In genomic region chr13:98733292-98733691, GRCm38 (mm10) we compare ENCODE assay signal across 22 mouse cellular contexts. TPM values are rescaled to one million over a fixed set of nuclear protein-coding genes. Genes with fewer than 3 reads are reported as not detected.
DNase-seq lines count a peak whose midpoint lies in the region; ATAC-seq and TF ChIP-seq lines count a peak whose summit lies in the region.
"Had no signal": no experiment of that assay in that cellular context is flagged by ENCODE, and none has a peak within 500 bp of the region (broad histone marks: within the 10 kb centered on the region; RNA-seq: fewer than 3 reads in every experiment).

No protein-coding gene starts in this region.

- DNase-seq in forebrain, embryonic 11.5 days (ENCODE audit: low spot score) = no peak
- no peak for DNase-seq in frontal cortex, postnatal 14 days (ENCODE audit: low spot score in 2 of 2)
- DNase-seq in MEL (ENCODE audit: low read depth, low spot score) = peak; percentile 24
- DNase-seq in brain, embryonic 14.5 days (ENCODE audit: low read depth) = peak; percentile 56
- DNase-seq: adrenal gland, adult 8-10 months; adrenal gland, postnatal 36 days; gastrocnemius, adult 2 months; gastrocnemius, postnatal 25 days; heart, postnatal 10 days; heart, postnatal 4 days; kidney, adult 18-20 months had no signal

- TF ChIP-seq CTCF in MEL (IDR thresholded peaks at IDR 0.05 in 2 of 3, conservative IDR thresholded peaks at IDR 0.05 in 1 of 3; ENCODE audit: control insufficient read depth in 1 of 3, insufficient read depth in 1 of 3, low read depth in 2 of 3, low read length in 3 of 3, poor library complexity in 1 of 3, severe bottlenecking in 1 of 3) = no peak
- TF ChIP-seq CTCF in brain, embryonic 14.5 days (IDR thresholded peaks at IDR 0.05; ENCODE audit: borderline replicate concordance, extremely low read depth, insufficient read depth, insufficient read length) = no peak

- no peak overlapping the region for H3K27ac ChIP-seq in forebrain, embryonic 13.5 days
- no peak overlapping the region for H3K27ac ChIP-seq in forebrain, embryonic 11.5 days (ENCODE audit: low read depth, low read length)
- no peak overlapping the region for H3K27ac ChIP-seq in MEL (ENCODE audit: control insufficient read depth, low read depth, low read length)
- no peak overlapping the region for H3K27ac ChIP-seq in kidney, embryonic 16.5 days (ENCODE audit: low read length)
- no peak overlapping the region for H3K27ac ChIP-seq in hindbrain, embryonic 13.5 days
- H3K27ac ChIP-seq: embryonic facial prominence, embryonic 13.5 days; gastrocnemius, adult 2 months; heart, embryonic 10.5 days; hindbrain, embryonic 12.5 days; hindbrain, postnatal 0 days had no signal

- no peak for TF ChIP-seq EP300 in MEL (IDR thresholded peaks at IDR 0.05; ENCODE audit: low read depth in 1 of 2, low read length in 2 of 2)

- TF ChIP-seq RAD21 in MEL (IDR thresholded peaks at IDR 0.05; ENCODE audit: low read depth, low read length) = no peak

- peak; percentile 33; the same call in 1 of the 2 replicates for ATAC-seq in forebrain, embryonic 13.5 days
- ATAC-seq in forebrain, embryonic 11.5 days (replicated peaks; ENCODE audit: low FRiP score) = no peak
- ATAC-seq in frontal cortex, adult (ENCODE audit: low TSS enrichment) = peak; percentile 64
- no peak for ATAC-seq in kidney, embryonic 16.5 days (ENCODE audit: low FRiP score, low TSS enrichment)
- ATAC-seq in hindbrain, embryonic 13.5 days (ENCODE audit: low FRiP score) = no peak
- ATAC-seq: hindbrain, postnatal 0 days had no signal

- no peaks in the 10 kb centered on the region for H3K79me2 ChIP-seq in MEL (ENCODE audit: control insufficient read depth, insufficient read depth, low read length, poor library complexity)

- peaks cover 45% of the 10 kb centered on the region for H3K36me3 ChIP-seq in forebrain, embryonic 13.5 days (ENCODE audit: poor library complexity, severe bottlenecking)
- H3K36me3 ChIP-seq in forebrain, embryonic 11.5 days (ENCODE audit: control insufficient read depth, insufficient read depth, low read length) = no peaks in the 10 kb centered on the region
- peaks cover 2 to 4% of the 10 kb centered on the region in 2 experiments; a peak in 1 of 4 replicates for H3K36me3 ChIP-seq in MEL (ENCODE audit: control insufficient read depth in 1 of 2, insufficient read depth in 2 of 2, low read length in 2 of 2)
- peaks cover 44% of the 10 kb centered on the region for H3K36me3 ChIP-seq in kidney, embryonic 16.5 days (ENCODE audit: insufficient read depth, low read length)
- H3K36me3 ChIP-seq in hindbrain, embryonic 13.5 days = peaks cover 38% of the 10 kb centered on the region

- H3K27me3 ChIP-seq in forebrain, embryonic 13.5 days = no peaks in the 10 kb centered on the region
- no peaks in the 10 kb centered on the region for H3K27me3 ChIP-seq in forebrain, embryonic 11.5 days (ENCODE audit: control insufficient read depth, insufficient read depth, low read length)
- no peaks in the 10 kb centered on the region for H3K27me3 ChIP-seq in MEL (ENCODE audit: control insufficient read depth in 1 of 2, insufficient read depth in 2 of 2, low read length in 2 of 2)
- no peaks in the 10 kb centered on the region for H3K27me3 ChIP-seq in kidney, embryonic 16.5 days (ENCODE audit: insufficient read depth, low read length)
- H3K27me3 ChIP-seq in hindbrain, embryonic 13.5 days = no peaks in the 10 kb centered on the region
- H3K27me3 ChIP-seq: CH12.LX; embryonic facial prominence, embryonic 13.5 days; hindbrain, embryonic 12.5 days had no signal

- H3K4me1 ChIP-seq in forebrain, embryonic 13.5 days = no peaks in the 10 kb centered on the region
- no peaks in the 10 kb centered on the region for H3K4me1 ChIP-seq in forebrain, embryonic 11.5 days (replicated peaks; ENCODE audit: control insufficient read depth, insufficient read depth, low read length)
- 0 out of 4 replicates have a peak, but pooled peaks cover 0 to 2% of the 10 kb centered on the region in 2 experiments for H3K4me1 ChIP-seq in MEL (ENCODE audit: control insufficient read depth in 1 of 2, insufficient read depth in 2 of 2, low read length in 2 of 2)
- H3K4me1 ChIP-seq in kidney, embryonic 16.5 days (ENCODE audit: insufficient read depth, low read length) = no peaks in the 10 kb centered on the region
- H3K4me1 ChIP-seq in hindbrain, embryonic 13.5 days (replicated peaks) = no peaks in the 10 kb centered on the region
- H3K4me1 ChIP-seq: embryonic facial prominence, embryonic 13.5 days; heart, embryonic 10.5 days had no signal

- H3K9ac ChIP-seq in forebrain, embryonic 13.5 days = no peak overlapping the region
- no peak overlapping the region for H3K9ac ChIP-seq in forebrain, embryonic 11.5 days (ENCODE audit: low read length)
- H3K9ac ChIP-seq in MEL (ENCODE audit: control insufficient read depth, low read depth, low read length, poor library complexity, severe bottlenecking) = no peak overlapping the region
- H3K9ac ChIP-seq in kidney, embryonic 16.5 days (replicated peaks; ENCODE audit: low read length) = no peak overlapping the region
- no peak overlapping the region for H3K9ac ChIP-seq in hindbrain, embryonic 13.5 days
- H3K9ac ChIP-seq: embryonic facial prominence, embryonic 13.5 days; hindbrain, embryonic 12.5 days had no signal

- WGBS in forebrain, embryonic 13.5 days = 60% methylated on average over 3 of the region's 3 CpGs
- 69% methylated on average over 3 of the region's 3 CpGs for WGBS in forebrain, embryonic 11.5 days
- WGBS in kidney, embryonic 16.5 days = 69% methylated on average over 3 of the region's 3 CpGs
- 54% methylated on average over 3 of the region's 3 CpGs for WGBS in hindbrain, embryonic 13.5 days

- no peak for TF ChIP-seq POLR2A in MEL (IDR thresholded peaks at IDR 0.05; ENCODE audit: control insufficient read depth in 1 of 2, insufficient read depth in 1 of 2, low read depth in 1 of 2, low read length in 2 of 2, poor library complexity in 1 of 2)
- no peak for TF ChIP-seq POLR2A in brain, embryonic 14.5 days (IDR thresholded peaks at IDR 0.05; ENCODE audit: borderline replicate concordance, extremely low read depth, insufficient read depth, insufficient read length, poor library complexity, severe bottlenecking)

- no peaks in the 10 kb centered on the region for H3K9me3 ChIP-seq in forebrain, embryonic 13.5 days (replicated peaks)
- H3K9me3 ChIP-seq in forebrain, embryonic 11.5 days (ENCODE audit: control insufficient read depth, low read length) = no peaks in the 10 kb centered on the region
- H3K9me3 ChIP-seq in MEL (replicated peaks; ENCODE audit: insufficient read depth, low read length) = no peaks in the 10 kb centered on the region
- no peaks in the 10 kb centered on the region for H3K9me3 ChIP-seq in kidney, embryonic 16.5 days (ENCODE audit: low read length)
- no peaks in the 10 kb centered on the region for H3K9me3 ChIP-seq in hindbrain, embryonic 13.5 days
- H3K9me3 ChIP-seq: embryonic facial prominence, embryonic 13.5 days; heart, embryonic 10.5 days; hindbrain, embryonic 12.5 days had no signal

- H3K4me2 ChIP-seq in forebrain, embryonic 13.5 days = no peak overlapping the region
- H3K4me2 ChIP-seq in forebrain, embryonic 11.5 days (ENCODE audit: low read depth, low read length, severe bottlenecking) = no peak overlapping the region
- no peak overlapping the region for H3K4me2 ChIP-seq in kidney, embryonic 16.5 days (replicated peaks; ENCODE audit: low read depth, low read length)
- H3K4me2 ChIP-seq in hindbrain, embryonic 13.5 days = no peak overlapping the region
- H3K4me2 ChIP-seq: embryonic facial prominence, embryonic 13.5 days; hindbrain, embryonic 12.5 days had no signal

- no peak overlapping the region for H3K4me3 ChIP-seq in forebrain, embryonic 13.5 days
- no peak overlapping the region for H3K4me3 ChIP-seq in forebrain, embryonic 11.5 days (ENCODE audit: low read depth, low read length)
- H3K4me3 ChIP-seq in MEL (ENCODE audit: control insufficient read depth in 1 of 2, insufficient read depth in 1 of 2, low read depth in 2 of 2, low read length in 2 of 2) = no peak overlapping the region
- H3K4me3 ChIP-seq in kidney, embryonic 16.5 days (ENCODE audit: low read length) = no peak overlapping the region
- H3K4me3 ChIP-seq in hindbrain, embryonic 13.5 days = no peak overlapping the region
- H3K4me3 ChIP-seq: embryonic facial prominence, embryonic 13.5 days; gastrocnemius, adult 2 months; heart, embryonic 10.5 days; hindbrain, embryonic 12.5 days had no signal

TF ChIP-seq in MEL, 35 proteins besides CTCF, POLR2A, EP300 and RAD21:
- TF ChIP-seq SIN3A (IDR thresholded peaks at IDR 0.05; ENCODE audit: low read length) (no peak), MEF2A (IDR thresholded peaks at IDR 0.05; ENCODE audit: extremely low read depth, insufficient replicate concordance, low read depth, low read length, poor library complexity, severe bottlenecking) (no peak), TCF12 (IDR thresholded peaks at IDR 0.05; ENCODE audit: low read depth, low read length) (0 out of 2 replicates have a peak, but pooled peaks have one; percentile 7), MAZ (IDR thresholded peaks at IDR 0.05; ENCODE audit: low read depth, low read length) (no peak)

RNA-seq across cellular contexts. Expression of gene Tmem171, which starts 38.7 kb away (rescaled TPM):
- polyA plus RNA-seq in forebrain, embryonic 13.5 days (2015; fragmentation: Nextera tagmentation; extraction: Ambion mirVana) = not detected in 2 replicates
- polyA plus RNA-seq in forebrain, embryonic 11.5 days (2014; fragmentation: Nextera tagmentation; extraction: Ambion mirVana) = not detected in 2 replicates
- not detected in 2 replicates for total RNA-seq in MEL (2012; rRNA removed)
- polyA plus RNA-seq in MEL (2012; ENCODE audit: insufficient read depth in 1 of 2, insufficient read length in 2 of 2, low read depth in 1 of 2, low replicate concordance in 2 of 2, missing spikeins in 1 of 2) = not detected
- not detected in 2 replicates for polyA plus RNA-seq in brain, embryonic 14.5 days (2012; rRNA removed)
- 9.0 and 10.5 TPM in 2 replicates for polyA plus RNA-seq in kidney, embryonic 16.5 days (2015; fragmentation: Nextera tagmentation; extraction: Ambion mirVana)
- polyA plus RNA-seq in hindbrain, embryonic 13.5 days (2015; fragmentation: Nextera tagmentation; extraction: Ambion mirVana) = not detected in 2 replicates
- total RNA-seq: CH12.LX; granulocyte monocyte progenitor cell, adult 5-6 weeks; hindbrain, postnatal 0 days had no signal
- polyA plus RNA-seq: cerebellum, adult 2 months; hindbrain, postnatal 0 days had no signal

Comparison
In these comparisons a context has a peak if more than half of its experiments do, and no peak if none do; other contexts are left out.
1. ATAC-seq: peak in forebrain, embryonic 13.5 days (single experiment) and frontal cortex, adult (single experiment); none in forebrain, embryonic 11.5 days (single experiment), kidney, embryonic 16.5 days (single experiment) and hindbrain, embryonic 13.5 days (single experiment).
2. DNase-seq: peak in MEL (single experiment) and brain, embryonic 14.5 days (single experiment); none in forebrain, embryonic 11.5 days (single experiment) and frontal cortex, postnatal 14 days (0 of 2).